Mouse (Mus musculus): ENCODE data around the gene Tcl1.
"Not testable (repeated sequence)": the region's sequence is repeated elsewhere in the genome, so short reads cannot be mapped to it uniquely, and the experiment has no call there.

Gene Tcl1

GRCm38 (mm10) chr12:105222601-105223319, at the start of gene Tcl1:
TSS of gene Tcl1 (minus strand) at chr12:105222793.
- no peak for DNase-seq (ENCODE audit: low spot score in 2 of 2)

- DNase-seq (ENCODE audit: low spot score in 2 of 2) = no peak
Measured at GRCm38 (mm10) chr12:105271016-105271965, 48.7 kb upstream of the Tcl1 start.

GRCm38 (mm10) chr12:105267076-105267475, 44.5 kb upstream of the Tcl1 start:
- DNase-seq (ENCODE audit: low spot score in 2 of 2) = no peak

- no peak for DNase-seq (ENCODE audit: low spot score in 2 of 2)
Measured at GRCm38 (mm10) chr12:105266096-105266495, 43.5 kb upstream of the Tcl1 start.

GRCm38 (mm10) chr12:105259221-105259620, 36.6 kb upstream of the Tcl1 start:
- DNase-seq (ENCODE audit: low spot score in 2 of 2) = no peak

GRCm38 (mm10) chr12:105258787-105259186, 36.2 kb upstream of the Tcl1 start:
- DNase-seq (ENCODE audit: low spot score in 2 of 2) = no peak

GRCm38 (mm10) chr12:105253796-105254195, 31.2 kb upstream of the Tcl1 start:
- no peak for DNase-seq (ENCODE audit: low spot score in 2 of 2)

GRCm38 (mm10) chr12:105248763-105249233, 26.2 kb upstream of the Tcl1 start:
- no peak for DNase-seq (ENCODE audit: low spot score in 2 of 2)

GRCm38 (mm10) chr12:105239060-105239459, 16.5 kb upstream of the Tcl1 start:
- no peak for DNase-seq (ENCODE audit: low spot score in 2 of 2)

- DNase-seq (ENCODE audit: low spot score in 2 of 2) = no peak
Measured at GRCm38 (mm10) chr12:105235091-105235490, 12.5 kb upstream of the Tcl1 start.

- DNase-seq (ENCODE audit: low spot score in 2 of 2) = no peak
Measured at GRCm38 (mm10) chr12:105234362-105234761, 11.8 kb upstream of the Tcl1 start.

- no peak for DNase-seq (ENCODE audit: low spot score in 2 of 2)
Measured at GRCm38 (mm10) chr12:105224621-105225320, 2.2 kb upstream of the Tcl1 start.

- DNase-seq (ENCODE audit: low spot score in 2 of 2) = no peak
Measured at GRCm38 (mm10) chr12:105217101-105217760, 5.4 kb downstream of the Tcl1 start.

- DNase-seq (ENCODE audit: low spot score in 2 of 2) = no peak
Measured at GRCm38 (mm10) chr12:105209231-105209630, 13.4 kb downstream of the Tcl1 start.

GRCm38 (mm10) chr12:105208441-105208840, 14.2 kb downstream of the Tcl1 start:
- DNase-seq (ENCODE audit: low spot score in 2 of 2) = no peak

- DNase-seq (ENCODE audit: low spot score in 2 of 2) = no peak
Measured at GRCm38 (mm10) chr12:105207071-105207470, 15.5 kb downstream of the Tcl1 start.

- not testable (repeated sequence) for DNase-seq (ENCODE audit: low spot score in 2 of 2)
Measured at GRCm38 (mm10) chr12:105201657-105202056, 20.9 kb downstream of the Tcl1 start, which contains the start of gene Tcl1b4. TSS of gene Tcl1b4 (plus strand) at chr12:105201957.

- not testable (repeated sequence) for DNase-seq (ENCODE audit: low spot score in 2 of 2)
Measured at GRCm38 (mm10) chr12:105199684-105200497, 22.7 kb downstream of the Tcl1 start.

- DNase-seq (ENCODE audit: low spot score in 2 of 2) = not testable (repeated sequence)
Measured at GRCm38 (mm10) chr12:105190743-105191142, 31.9 kb downstream of the Tcl1 start, which contains the start of gene Tcl1b3. TSS of gene Tcl1b3 (plus strand) at chr12:105191043.

- not testable (repeated sequence) for DNase-seq (ENCODE audit: low spot score in 2 of 2)
Measured at GRCm38 (mm10) chr12:105188980-105189379, 33.6 kb downstream of the Tcl1 start.
